Mouse (Mus musculus): Measurements from ENCODE around the gene Gm3404.
"Not testable (repeated sequence)": the region's sequence is repeated elsewhere in the genome, so short reads cannot be mapped to it uniquely, and the experiment has no call there.

Gene Gm3404

GRCm38 (mm10) chr5:146525501-146525900 lies at the start of gene Gm3404:
Gene Gm3404 (plus strand): TSS chr5:146525801.
- DNase-seq (ENCODE audit: low spot score in 2 of 2) = not testable (repeated sequence)

- DNase-seq (ENCODE audit: low spot score in 2 of 2) = not testable (repeated sequence)
These were observed 46.0 kb upstream of the Gm3404 start for GRCm38 (mm10) chr5:146479564-146479963.

GRCm38 (mm10) chr5:146481665-146482064 lies 43.9 kb upstream of the Gm3404 start, which contains the start of gene Gm6408:
Gene Gm6408 (plus strand): TSS chr5:146481965.
- not testable (repeated sequence) for DNase-seq (ENCODE audit: low spot score in 2 of 2)

GRCm38 (mm10) chr5:146488959-146489358 lies 36.6 kb upstream of the Gm3404 start:
- DNase-seq (ENCODE audit: low spot score in 2 of 2) = not testable (repeated sequence)

- not testable (repeated sequence) for DNase-seq (ENCODE audit: low spot score in 2 of 2)
These were observed 34.5 kb upstream of the Gm3404 start, which contains the start of gene Gm6370 for GRCm38 (mm10) chr5:146491063-146491462. Gene Gm6370 (plus strand): TSS chr5:146491363.

- DNase-seq (ENCODE audit: low spot score in 2 of 2) = not testable (repeated sequence)
These were observed 23.5 kb upstream of the Gm3404 start, which contains the start of gene 4930449I24Rik for GRCm38 (mm10) chr5:146502099-146502498. Gene 4930449I24Rik (plus strand): TSS chr5:146502399.

GRCm38 (mm10) chr5:146513823-146514222 lies 11.8 kb upstream of the Gm3404 start, which contains the start of gene Gm3402:
Gene Gm3402 (plus strand): TSS chr5:146514123.
- DNase-seq (ENCODE audit: low spot score in 2 of 2) = not testable (repeated sequence)

GRCm38 (mm10) chr5:146537347-146537746 lies 11.7 kb downstream of the Gm3404 start, which contains the start of gene Gm3409:
Gene Gm3409 (plus strand): TSS chr5:146537647.
- DNase-seq (ENCODE audit: low spot score in 2 of 2) = not testable (repeated sequence)

GRCm38 (mm10) chr5:146555836-146556235 lies 30.2 kb downstream of the Gm3404 start, which contains the start of gene Gm3415:
Gene Gm3415 (plus strand): TSS chr5:146556136.
- not testable (repeated sequence) for DNase-seq (ENCODE audit: low spot score in 2 of 2)

GRCm38 (mm10) chr5:146564259-146564658 lies 38.7 kb downstream of the Gm3404 start:
- DNase-seq (ENCODE audit: low spot score in 2 of 2) = no peak

- DNase-seq (ENCODE audit: low spot score in 2 of 2) = no peak
These were observed 41.5 kb downstream of the Gm3404 start for GRCm38 (mm10) chr5:146567054-146567453.

- DNase-seq (ENCODE audit: low spot score in 2 of 2) = not testable (repeated sequence)
These were observed 44.6 kb downstream of the Gm3404 start for GRCm38 (mm10) chr5:146570179-146570578.

GRCm38 (mm10) chr5:146571830-146572734 lies 46.5 kb downstream of the Gm3404 start:
- not testable (repeated sequence) for DNase-seq (ENCODE audit: low spot score in 2 of 2)

GRCm38 (mm10) chr5:146572735-146573042 lies 47.1 kb downstream of the Gm3404 start:
- DNase-seq (ENCODE audit: low spot score in 2 of 2) = not testable (repeated sequence)

GRCm38 (mm10) chr5:146576668-146577067 lies 51.1 kb downstream of the Gm3404 start:
- DNase-seq (ENCODE audit: low spot score in 2 of 2) = no peak
